Mouse (Mus musculus): ENCODE results near the gene Pms1.

- TF ChIP-seq MAX (IDR thresholded peaks at IDR 0.05) (no peak), MYOD1 (IDR thresholded peaks at IDR 0.05; ENCODE audit: control insufficient read depth, insufficient read length, low read depth) (no peak), CTCF (IDR thresholded peaks at IDR 0.05; ENCODE audit: control insufficient read depth, insufficient read depth, insufficient read length) (no peak), MYOG (IDR thresholded peaks at IDR 0.05; ENCODE audit: control insufficient read depth, extremely low read depth, insufficient read length) (no peak), CEBPB (IDR thresholded peaks at IDR 0.05; ENCODE audit: low read depth) (no peak)
Observed at GRCm38 (mm10) chr1:53191234-53191633, 105.6 kb downstream of the Pms1 start.
